Mouse (Mus musculus): ENCODE results near the gene Tdg. TPM values are rescaled to one million over a fixed set of nuclear protein-coding genes. Genes with fewer than 3 reads are reported as not detected.

Gene Tdg
- polyA plus RNA-seq, 1 experiment from 2014 or later, result 277 TPM

- ATAC-seq (ENCODE audit: low FRiP score), result no peak
- Histone ChIP-seq H3K36me3 (ENCODE audit: control insufficient read depth, insufficient read depth, low read length) (no peaks in the 10 kb centered on the region), H3K27ac (ENCODE audit: low read depth, low read length) (no peak overlapping the region), H3K27me3 (ENCODE audit: control insufficient read depth, insufficient read depth, low read length) (no peaks in the 10 kb centered on the region), H3K9ac (ENCODE audit: low read depth, low read length) (no peak overlapping the region), H3K4me3 (ENCODE audit: low read depth, low read length) (no peak overlapping the region), H3K9me3 (ENCODE audit: control insufficient read depth, low read length) (no peaks in the 10 kb centered on the region), H3K4me2 (replicated peaks; ENCODE audit: low read depth, low read length) (no peak overlapping the region), H3K4me1 (replicated peaks; ENCODE audit: control insufficient read depth, insufficient read depth, low read length) (0 out of 2 replicates have a peak, but pooled peaks cover 2% of the 10 kb centered on the region)
- DNase-seq (ENCODE audit: low spot score), result no peak
- WGBS, result 76% methylated on average over 6 of the region's 6 CpGs
These were observed 40.6 kb downstream of the Tdg start for GRCm38 (mm10) chr10:82670205-82670604.

GRCm38 (mm10) chr10:82676949-82677348 lies 47.3 kb downstream of the Tdg start:
- WGBS, result 85% methylated on average over 6 of the region's 6 CpGs
- no peak overlapping the region for H3K27ac ChIP-seq (ENCODE audit: low read depth, low read length)
- no peak for ATAC-seq (ENCODE audit: low FRiP score)

GRCm38 (mm10) chr10:82680769-82681168 lies 51.1 kb downstream of the Tdg start:
- 95% methylated on average over 5 of the region's 5 CpGs for WGBS
- ATAC-seq (ENCODE audit: low FRiP score) (no peak), DNase-seq (ENCODE audit: low spot score) (no peak)

More at GRCm38 (mm10) chr10:82676949-82677348, 47.3 kb downstream of the Tdg start:
- Histone ChIP-seq H3K4me2 (replicated peaks; ENCODE audit: low read depth, low read length) (no peak overlapping the region), H3K27me3 (ENCODE audit: control insufficient read depth, insufficient read depth, low read length) (no peaks in the 10 kb centered on the region), H3K4me1 (replicated peaks; ENCODE audit: control insufficient read depth, insufficient read depth, low read length) (no peaks in the 10 kb centered on the region), H3K36me3 (ENCODE audit: control insufficient read depth, insufficient read depth, low read length) (no peaks in the 10 kb centered on the region), H3K9ac (ENCODE audit: low read depth, low read length) (no peak overlapping the region), H3K9me3 (ENCODE audit: control insufficient read depth, low read length) (no peaks in the 10 kb centered on the region), H3K4me3 (ENCODE audit: low read depth, low read length) (no peak overlapping the region)
- DNase-seq (ENCODE audit: low spot score), result no peak

GRCm38 (mm10) chr10:82681639-82682038 lies 52.0 kb downstream of the Tdg start:
- Histone ChIP-seq H3K4me3 (ENCODE audit: low read depth, low read length) (no peak overlapping the region), H3K4me2 (replicated peaks; ENCODE audit: low read depth, low read length) (no peak overlapping the region), H3K27me3 (ENCODE audit: control insufficient read depth, insufficient read depth, low read length) (no peaks in the 10 kb centered on the region), H3K9me3 (ENCODE audit: control insufficient read depth, low read length) (no peaks in the 10 kb centered on the region), H3K27ac (ENCODE audit: low read depth, low read length) (no peak overlapping the region), H3K9ac (ENCODE audit: low read depth, low read length) (no peak overlapping the region), H3K36me3 (ENCODE audit: control insufficient read depth, insufficient read depth, low read length) (no peaks in the 10 kb centered on the region), H3K4me1 (replicated peaks; ENCODE audit: control insufficient read depth, insufficient read depth, low read length) (no peaks in the 10 kb centered on the region)
- 89% methylated on average over 7 of the region's 7 CpGs for WGBS
- no peak for ATAC-seq (ENCODE audit: low FRiP score)
- no peak for DNase-seq (ENCODE audit: low spot score)

More at GRCm38 (mm10) chr10:82680769-82681168, 51.1 kb downstream of the Tdg start:
- Histone ChIP-seq H3K27me3 (ENCODE audit: control insufficient read depth, insufficient read depth, low read length) (no peaks in the 10 kb centered on the region), H3K4me2 (replicated peaks; ENCODE audit: low read depth, low read length) (no peak overlapping the region), H3K36me3 (ENCODE audit: control insufficient read depth, insufficient read depth, low read length) (no peaks in the 10 kb centered on the region), H3K4me1 (replicated peaks; ENCODE audit: control insufficient read depth, insufficient read depth, low read length) (no peaks in the 10 kb centered on the region), H3K4me3 (ENCODE audit: low read depth, low read length) (no peak overlapping the region), H3K9ac (ENCODE audit: low read depth, low read length) (no peak overlapping the region), H3K27ac (ENCODE audit: low read depth, low read length) (no peak overlapping the region), H3K9me3 (ENCODE audit: control insufficient read depth, low read length) (no peaks in the 10 kb centered on the region)

GRCm38 (mm10) chr10:82685440-82685839 lies 55.8 kb downstream of the Tdg start:
- no peaks in the 10 kb centered on the region for H3K4me1 ChIP-seq (replicated peaks; ENCODE audit: control insufficient read depth, insufficient read depth, low read length)
- no peak overlapping the region for H3K9ac ChIP-seq (ENCODE audit: low read depth, low read length)
- no peak for ATAC-seq (ENCODE audit: low FRiP score)

GRCm38 (mm10) chr10:82689681-82690211 lies 60.1 kb downstream of the Tdg start:
- H3K9me3 ChIP-seq (ENCODE audit: control insufficient read depth, low read length), result no peaks in the 10 kb centered on the region
- no peaks in the 10 kb centered on the region for H3K36me3 ChIP-seq (ENCODE audit: control insufficient read depth, insufficient read depth, low read length)
- no peak overlapping the region for H3K4me3 ChIP-seq (ENCODE audit: low read depth, low read length)
- no peak overlapping the region for H3K4me2 ChIP-seq (replicated peaks; ENCODE audit: low read depth, low read length)
- H3K27me3 ChIP-seq (ENCODE audit: control insufficient read depth, insufficient read depth, low read length), result no peaks in the 10 kb centered on the region
- no peaks in the 10 kb centered on the region for H3K4me1 ChIP-seq (replicated peaks; ENCODE audit: control insufficient read depth, insufficient read depth, low read length)
- H3K9ac ChIP-seq (ENCODE audit: low read depth, low read length), result no peak overlapping the region
- 78% methylated on average over 7 of the region's 7 CpGs for WGBS
- ATAC-seq (ENCODE audit: low FRiP score), result no peak
- H3K27ac ChIP-seq (ENCODE audit: low read depth, low read length), result no peak overlapping the region
- DNase-seq (ENCODE audit: low spot score), result no peak

More at GRCm38 (mm10) chr10:82685440-82685839, 55.8 kb downstream of the Tdg start:
- Histone ChIP-seq H3K4me2 (replicated peaks; ENCODE audit: low read depth, low read length) (no peak overlapping the region), H3K9me3 (ENCODE audit: control insufficient read depth, low read length) (no peaks in the 10 kb centered on the region), H3K27ac (ENCODE audit: low read depth, low read length) (no peak overlapping the region), H3K4me3 (ENCODE audit: low read depth, low read length) (no peak overlapping the region), H3K27me3 (ENCODE audit: control insufficient read depth, insufficient read depth, low read length) (no peaks in the 10 kb centered on the region), H3K36me3 (ENCODE audit: control insufficient read depth, insufficient read depth, low read length) (no peaks in the 10 kb centered on the region)
- DNase-seq (ENCODE audit: low spot score), result no peak
- 85% methylated on average over 2 of the region's 2 CpGs for WGBS

GRCm38 (mm10) chr10:82690494-82690893 lies 60.9 kb downstream of the Tdg start, which contains the start of gene Glt8d2:
Glt8d2 (minus strand) TSS chr10:82690650.
- no peak for ATAC-seq (ENCODE audit: low FRiP score)
- no peak within 1 kb of the TSS for H3K9ac ChIP-seq (ENCODE audit: low read depth, low read length)
- no peak within 1 kb of the TSS for H3K27ac ChIP-seq (ENCODE audit: low read depth, low read length)
- no peak within 1 kb of the TSS; the same call in 1 of the 2 replicates for H3K4me2 ChIP-seq (replicated peaks; ENCODE audit: low read depth, low read length)
- H3K9me3 ChIP-seq (ENCODE audit: control insufficient read depth, low read length), result no peaks in the 10 kb centered on the region
- WGBS, result 5% methylated on average over 14 of the region's 14 CpGs
- H3K27me3 ChIP-seq (ENCODE audit: control insufficient read depth, insufficient read depth, low read length), result no peaks in the 10 kb centered on the region
- no peaks in the 10 kb centered on the region for H3K4me1 ChIP-seq (replicated peaks; ENCODE audit: control insufficient read depth, insufficient read depth, low read length)
- H3K36me3 ChIP-seq (ENCODE audit: control insufficient read depth, insufficient read depth, low read length), result no peaks in the 10 kb centered on the region
- H3K4me3 ChIP-seq (ENCODE audit: low read depth, low read length), result no peak within 1 kb of the TSS
- DNase-seq (ENCODE audit: low spot score), result peak; percentile 54

GRCm38 (mm10) chr10:82695956-82696355 lies 66.3 kb downstream of the Tdg start, which contains the start of gene Hcfc2:
Hcfc2 (plus strand) TSS chr10:82696160.
- ATAC-seq (ENCODE audit: low FRiP score) (no peak), DNase-seq (ENCODE audit: low spot score) (no peak)
- Histone ChIP-seq H3K4me3 (ENCODE audit: low read depth, low read length) (no peak within 1 kb of the TSS), H3K9me3 (ENCODE audit: control insufficient read depth, low read length) (no peaks in the 10 kb centered on the region), H3K27ac (ENCODE audit: low read depth, low read length) (no peak within 1 kb of the TSS), H3K4me2 (replicated peaks; ENCODE audit: low read depth, low read length) (no peak within 1 kb of the TSS), H3K27me3 (ENCODE audit: control insufficient read depth, insufficient read depth, low read length) (no peaks in the 10 kb centered on the region), H3K4me1 (replicated peaks; ENCODE audit: control insufficient read depth, insufficient read depth, low read length) (no peaks in the 10 kb centered on the region; the same call in 1 of the 2 replicates), H3K9ac (ENCODE audit: low read depth, low read length) (no peak within 1 kb of the TSS), H3K36me3 (ENCODE audit: control insufficient read depth, insufficient read depth, low read length) (no peaks in the 10 kb centered on the region)
- WGBS, result 85% methylated on average over 5 of the region's 5 CpGs

- Histone ChIP-seq H3K27ac (ENCODE audit: low read depth, low read length) (no peak overlapping the region), H3K36me3 (ENCODE audit: control insufficient read depth, insufficient read depth, low read length) (no peaks in the 10 kb centered on the region)
- WGBS, result 72% methylated on average over 4 of the region's 4 CpGs
These were observed 66.9 kb downstream of the Tdg start for GRCm38 (mm10) chr10:82696453-82697079.

More at GRCm38 (mm10) chr10:82696453-82697079, 66.9 kb downstream of the Tdg start:
- DNase-seq (ENCODE audit: low spot score), result no peak
- Histone ChIP-seq H3K27me3 (ENCODE audit: control insufficient read depth, insufficient read depth, low read length) (no peaks in the 10 kb centered on the region), H3K9me3 (ENCODE audit: control insufficient read depth, low read length) (no peaks in the 10 kb centered on the region), H3K4me1 (replicated peaks; ENCODE audit: control insufficient read depth, insufficient read depth, low read length) (no peaks in the 10 kb centered on the region; the same call in 1 of the 2 replicates), H3K4me2 (replicated peaks; ENCODE audit: low read depth, low read length) (no peak overlapping the region), H3K4me3 (ENCODE audit: low read depth, low read length) (no peak overlapping the region), H3K9ac (ENCODE audit: low read depth, low read length) (no peak overlapping the region)
- no peak for ATAC-seq (ENCODE audit: low FRiP score)

Measured in hindbrain, embryonic 11.5 days (tissue).